In the genomic region with DNA sequence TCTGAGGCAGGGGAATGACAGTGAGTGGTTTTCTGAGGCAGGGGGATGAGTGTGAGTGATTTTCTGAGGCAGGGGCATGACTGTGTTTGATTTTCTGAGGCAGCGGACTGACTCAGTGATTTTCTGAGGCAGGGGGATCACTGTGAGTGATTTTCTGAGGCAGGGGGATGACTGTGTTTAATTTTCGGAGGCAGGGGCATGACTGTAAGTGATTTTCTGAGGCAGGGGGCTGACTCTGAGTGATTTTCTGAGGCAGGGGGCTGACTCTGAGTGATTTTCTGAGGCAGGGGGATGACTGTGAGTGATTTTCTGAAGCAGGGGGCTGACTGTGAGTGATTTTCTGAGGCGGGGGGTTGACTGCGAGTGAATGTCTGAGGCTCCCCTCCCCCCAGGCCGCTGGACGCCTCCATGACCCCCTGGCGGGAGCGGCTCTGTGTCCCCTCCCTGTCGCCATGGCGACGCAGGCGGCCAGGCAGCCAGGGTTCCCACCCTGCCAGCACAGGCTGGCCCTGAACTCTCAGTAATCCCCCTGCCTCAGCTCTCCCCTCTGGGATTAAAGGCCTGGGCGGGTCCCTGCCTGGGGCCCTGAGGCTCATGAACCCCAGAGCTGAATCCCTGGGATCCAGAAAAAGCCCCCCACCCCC, we compare ENCODE assay signal across 11 mouse cellular contexts. TPM values are rescaled to one million over a fixed set of nuclear protein-coding genes. Genes with fewer than 3 reads are reported as not detected.
DNase-seq lines count a peak whose midpoint lies in the region; ATAC-seq lines count a peak whose summit lies in the region.
"Not testable (repeated sequence)": the region's sequence is repeated elsewhere in the genome, so short reads cannot be mapped to it uniquely, and the experiment has no call there.
"Had no signal": no experiment of that assay in that cellular context is flagged by ENCODE, and none has a peak within 500 bp of the region (broad histone marks: within the 10 kb centered on the region; RNA-seq: fewer than 3 reads in every experiment).

No protein-coding gene starts in this region.

- H3K27ac ChIP-seq in forebrain, embryonic 11.5 days (ENCODE audit: low read depth, low read length); limb, embryonic 10.5 days; midbrain, embryonic 14.5 days (replicated peaks; ENCODE audit: low read depth, low read length): not testable (repeated sequence)

- DNase-seq in NIH3T3 (ENCODE audit: low read depth) = peak; percentile 8
- peak; percentile 32 for DNase-seq in cerebellum, adult 8-10 months
- DNase-seq in forebrain, embryonic 11.5 days (ENCODE audit: low spot score) = peak; percentile 84
- DNase-seq in heart, postnatal 4 days = peak; percentile 78
- DNase-seq in limb, embryonic 10.5 days (ENCODE audit: low spot score) = peak; percentile 75
- DNase-seq in midbrain, embryonic 14.5 days = peak; percentile 44
- peak; percentile 30 to 37 for DNase-seq in spleen, postnatal 14 days (ENCODE audit: low spot score in 2 of 2)
- DNase-seq in urinary bladder, postnatal 10 days (ENCODE audit: low spot score) = peak; percentile 42

- not testable (repeated sequence) for H3K4me3 ChIP-seq in forebrain, embryonic 11.5 days (ENCODE audit: low read depth, low read length); limb, embryonic 10.5 days; midbrain, embryonic 14.5 days (replicated peaks; ENCODE audit: low read depth, low read length)

- H3K36me3 ChIP-seq in forebrain, embryonic 11.5 days (ENCODE audit: control insufficient read depth, insufficient read depth, low read length); limb, embryonic 10.5 days; midbrain, embryonic 14.5 days (ENCODE audit: control insufficient read depth, insufficient read depth, low read length): not testable (repeated sequence)

- 51% methylated on average over 12 of the region's 13 CpGs for WGBS in forebrain, embryonic 11.5 days
- 57% methylated on average over 13 of the region's 13 CpGs for WGBS in limb, embryonic 10.5 days
- 30% methylated on average over 12 of the region's 13 CpGs for WGBS in midbrain, embryonic 14.5 days

- not testable (repeated sequence) for H3K4me2 ChIP-seq in forebrain, embryonic 11.5 days (ENCODE audit: low read depth, low read length, severe bottlenecking); midbrain, embryonic 14.5 days (ENCODE audit: low read length)

- H3K4me1 ChIP-seq in forebrain, embryonic 11.5 days (replicated peaks; ENCODE audit: control insufficient read depth, insufficient read depth, low read length); limb, embryonic 10.5 days; midbrain, embryonic 14.5 days (ENCODE audit: control insufficient read depth, insufficient read depth, low read length): not testable (repeated sequence)

- ATAC-seq in forebrain, embryonic 11.5 days (replicated peaks; ENCODE audit: low FRiP score); midbrain, embryonic 14.5 days (ENCODE audit: low FRiP score, low TSS enrichment): not testable (repeated sequence)

- not testable (repeated sequence) for H3K9ac ChIP-seq in forebrain, embryonic 11.5 days (ENCODE audit: low read length); midbrain, embryonic 14.5 days (replicated peaks; ENCODE audit: low read length)

- H3K27me3 ChIP-seq in forebrain, embryonic 11.5 days (ENCODE audit: control insufficient read depth, insufficient read depth, low read length); limb, embryonic 10.5 days (ENCODE audit: low read depth, poor library complexity, severe bottlenecking); midbrain, embryonic 14.5 days (ENCODE audit: control insufficient read depth, insufficient read depth, low read length): not testable (repeated sequence)

- H3K9me3 ChIP-seq in forebrain, embryonic 11.5 days (ENCODE audit: control insufficient read depth, low read length); midbrain, embryonic 14.5 days (ENCODE audit: control insufficient read depth, low read length): not testable (repeated sequence)
- peaks cover 14% of the 10 kb centered on the region for H3K9me3 ChIP-seq in limb, embryonic 10.5 days (replicated peaks)

RNA-seq across cellular contexts. Expression of a gene that starts 20.8 kb away (rescaled TPM):
- polyA plus RNA-seq in forebrain, embryonic 11.5 days (2014; fragmentation: Nextera tagmentation; extraction: Ambion mirVana) = 0.19 and 0.41 TPM in 2 replicates
- under 1 TPM; 0.07 to 0.14 TPM for total RNA-seq in heart, postnatal 4 days (2021)
- 0.05 and 0.10 TPM in 2 replicates for polyA plus RNA-seq in limb, embryonic 10.5 days (2016; fragmentation: Nextera tagmentation; extraction: Ambion mirVana)
- polyA plus RNA-seq in midbrain, embryonic 14.5 days (2014; fragmentation: Nextera tagmentation; extraction: Ambion mirVana) = 0.22 and 0.43 TPM in 2 replicates
- total RNA-seq: monocyte, adult 5-6 weeks had no signal
- polyA plus RNA-seq: heart, embryonic 16.5 days; liver, embryonic 16.5 days had no signal

Comparison
In these comparisons a context has a peak if more than half of its experiments do, and no peak if none do; other contexts are left out.
1. DNase-seq: peak in every context shown above with its lines; median percentile 84 in forebrain, embryonic 11.5 days; 78 in heart, postnatal 4 days; 75 in limb, embryonic 10.5 days; 44 in midbrain, embryonic 14.5 days; 42 in urinary bladder, postnatal 10 days; 34 in spleen, postnatal 14 days; 32 in cerebellum, adult 8-10 months; 8 in NIH3T3.